Mouse (Mus musculus) midbrain, embryonic 14.5 days (tissue): ENCODE results near the gene Sugp1. TPM values are rescaled to one million over a fixed set of nuclear protein-coding genes. Genes with fewer than 3 reads are reported as not detected.

Source experiments
- ATAC-seq: fragments of 200-750 bp; cut with Nextera tagmentation; 2 replicates; pipeline ENCODE4 v1.8.0; 2017; ENCODE audit warnings: moderate number of reproducible peaks, moderate library complexity; ENCODE audit not compliant: low FRiP score, low TSS enrichment
- DNase-seq: peaks from one replicate; pipeline ENCODE4 v3.0.0-alpha.2; 2015
- H3K27ac ChIP-seq: fragments of 300-500 bp; sonication (generic); replicated peaks from 2 replicates; pipeline ENCODE4 v1.5.1; 2014; ENCODE audit warnings: mild to moderate bottlenecking, low read depth, low read length, moderate library complexity
- H3K27me3 ChIP-seq: fragments of 300-500 bp; sonication (generic); 2 replicates; pipeline ENCODE4 v1.6.1; 2014; ENCODE audit warnings: low read length, control low read depth, mixed read lengths; ENCODE audit not compliant: control insufficient read depth, insufficient read depth
- H3K36me3 ChIP-seq: fragments of 300-500 bp; sonication (generic); 2 replicates; pipeline ENCODE4 v1.6.1; 2014; ENCODE audit warnings: low read length, control low read depth; ENCODE audit not compliant: control insufficient read depth, insufficient read depth
- H3K4me1 ChIP-seq: fragments of 300-500 bp; sonication (generic); 2 replicates; pipeline ENCODE4 v1.6.1; 2014; ENCODE audit warnings: mild to moderate bottlenecking, antibody characterized with exemption, low read length, control low read depth; ENCODE audit not compliant: control insufficient read depth, insufficient read depth
- H3K4me2 ChIP-seq: fragments of 300-500 bp; sonication (generic); 2 replicates; pipeline ENCODE4 v1.6.1; 2014; ENCODE audit warnings: mild to moderate bottlenecking, low read length, moderate library complexity
- H3K4me3 ChIP-seq: fragments of 300-500 bp; sonication (generic); replicated peaks from 2 replicates; pipeline ENCODE4 v1.5.1; 2014; ENCODE audit warnings: low read depth, low read length
- H3K9ac ChIP-seq: fragments of 300-500 bp; sonication (generic); replicated peaks from 2 replicates; pipeline ENCODE4 v1.6.1; 2014; ENCODE audit warnings: mild to moderate bottlenecking, low read length, moderate library complexity
- H3K9me3 ChIP-seq: fragments of 300-500 bp; sonication (generic); 2 replicates; pipeline ENCODE4 v1.6.1; 2016; ENCODE audit warnings: low read length, control low read depth, mixed read lengths; ENCODE audit not compliant: control insufficient read depth
- WGBS: fragments of 180-500 bp; shearing (Covaris S2); extraction: QIAGEN DNeasy Blood & Tissue Kit; methylation state at CpG from one replicate; pipeline ENCODE4 v1.1.7; 2014; 5-methylcytosine and 5-hydroxymethylcytosine counted together
- polyA plus RNA-seq: library from polyadenylated mRNA; unstranded; fragments of >200 nt; fragmentation: Nextera tagmentation; extraction: Ambion mirVana; gene quantifications from 2 replicates; pipeline ENCODE4 v1.2.1, GENCODE M21; 2014

Gene Sugp1
- polyA plus RNA-seq, 1 experiment from 2014 or later, result 52.7 TPM

DNA sequence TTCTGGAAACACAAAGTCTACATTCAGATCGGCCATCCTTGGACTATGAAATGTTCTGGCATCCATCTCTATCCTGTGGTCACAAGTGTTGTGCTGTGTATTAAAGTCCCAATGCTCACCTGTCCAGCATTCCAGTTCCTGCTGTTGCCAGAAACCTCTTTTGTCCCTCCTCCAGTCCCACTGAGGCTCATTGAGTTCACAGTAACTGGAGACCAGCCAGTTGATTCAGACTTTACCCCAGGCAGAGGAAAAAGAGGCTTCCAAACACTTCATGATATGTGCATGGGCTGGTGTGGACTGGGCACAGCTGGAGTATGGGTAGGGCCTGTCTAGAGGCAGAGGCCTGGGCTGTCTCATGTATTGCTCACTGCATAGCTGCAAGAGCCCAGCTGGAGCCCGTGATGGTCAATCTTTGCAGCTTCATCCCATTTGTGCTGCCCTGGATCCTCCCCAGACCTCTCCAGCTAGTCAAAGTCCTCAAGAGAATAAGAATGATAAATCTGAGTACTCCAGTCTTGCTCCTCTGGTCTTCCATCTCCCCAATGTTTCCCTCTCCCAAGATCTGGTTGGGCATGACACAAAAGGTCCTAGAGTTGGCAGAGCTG is 29.3 kb downstream of the Sugp1 start:
- H3K9me3 ChIP-seq, result no peaks in the 10 kb centered on the region
- DNase-seq, result no peak
- H3K36me3 ChIP-seq, result peaks cover 54% of the 10 kb centered on the region
- WGBS, result 91% methylated on average over 2 of the region's 2 CpGs
- no peak overlapping the region for H3K9ac ChIP-seq
- H3K4me2 ChIP-seq, result no peak overlapping the region
- no peak overlapping the region for H3K4me3 ChIP-seq
- no peak overlapping the region for H3K27ac ChIP-seq
- no peaks in the 10 kb centered on the region for H3K27me3 ChIP-seq
- no peaks in the 10 kb centered on the region for H3K4me1 ChIP-seq
- ATAC-seq, result no peak

DNA sequence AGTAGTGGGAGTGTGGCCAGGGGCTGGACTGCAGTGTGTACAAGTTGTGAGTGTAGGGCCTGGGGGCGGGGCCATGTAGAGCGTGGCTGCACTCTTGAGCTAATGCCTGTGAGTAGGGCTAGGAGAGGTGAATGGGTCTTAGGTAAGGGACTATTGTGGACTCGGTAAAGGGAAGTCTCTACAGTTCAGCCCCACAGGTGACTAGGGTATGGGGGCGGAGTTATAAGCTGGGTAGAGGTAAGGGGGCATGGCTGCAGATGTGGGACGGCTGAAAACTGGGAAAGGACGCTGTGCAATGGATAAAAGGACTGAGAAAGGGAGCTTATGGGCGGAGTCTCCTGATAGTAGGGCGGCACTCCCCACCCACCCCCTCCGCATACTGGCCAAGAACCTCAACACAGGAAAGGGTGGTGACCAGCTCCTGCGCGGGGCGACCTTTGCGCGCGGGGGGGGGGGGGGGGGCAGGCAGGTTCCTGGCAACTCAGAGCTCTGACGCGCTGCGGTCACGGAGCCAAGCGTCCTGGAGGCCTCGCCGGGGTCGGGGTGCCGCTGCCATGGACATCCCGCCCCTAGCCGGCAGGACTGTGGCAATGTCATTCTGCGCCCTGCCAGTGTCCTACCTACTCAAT is 29.9 kb downstream of the Sugp1 start, which contains the start of gene Tm6sf2:
Tm6sf2 (plus strand) TSS at position 484 of the 629 bp plus-strand sequence.
- WGBS, result 14% methylated on average over 23 of the region's 27 CpGs
- no peaks in the 10 kb centered on the region for H3K9me3 ChIP-seq
- H3K4me1 ChIP-seq, result no peaks in the 10 kb centered on the region
- peaks cover 48% of the 10 kb centered on the region for H3K36me3 ChIP-seq
- no peak within 1 kb of the TSS for H3K4me2 ChIP-seq
- no peak within 1 kb of the TSS for H3K4me3 ChIP-seq
- H3K9ac ChIP-seq, result no peak within 1 kb of the TSS
- no peak within 1 kb of the TSS for H3K27ac ChIP-seq
- no peaks in the 10 kb centered on the region for H3K27me3 ChIP-seq
- ATAC-seq (peak; percentile 57; the same call in 1 of the 2 replicates), DNase-seq (no peak)

DNA sequence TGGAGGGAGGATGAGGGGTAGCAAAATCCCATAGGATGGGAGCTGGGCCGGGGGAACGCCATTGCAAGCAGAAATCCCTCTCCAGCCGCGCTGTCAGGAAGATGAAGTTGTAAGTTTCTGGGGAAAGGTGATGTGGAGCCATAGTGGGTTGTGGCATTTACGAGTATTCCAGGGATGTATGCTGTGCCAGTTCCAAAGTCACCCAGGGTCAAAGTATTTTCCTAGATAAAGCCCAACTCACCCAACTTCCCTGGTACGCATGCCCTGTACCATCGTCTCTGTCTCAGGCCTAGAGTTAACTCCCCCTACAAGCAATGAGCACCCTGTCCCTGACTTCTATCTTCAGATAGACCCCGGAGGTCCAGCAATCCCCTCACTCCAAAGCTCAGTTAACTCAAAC is 30.5 kb downstream of the Sugp1 start:
- 57% methylated on average over 8 of the region's 8 CpGs for whole genome bisulfite sequencing
- Histone ChIP-seq H3K4me2 (no peak overlapping the region), H3K36me3 (peaks cover 42% of the 10 kb centered on the region)

DNA sequence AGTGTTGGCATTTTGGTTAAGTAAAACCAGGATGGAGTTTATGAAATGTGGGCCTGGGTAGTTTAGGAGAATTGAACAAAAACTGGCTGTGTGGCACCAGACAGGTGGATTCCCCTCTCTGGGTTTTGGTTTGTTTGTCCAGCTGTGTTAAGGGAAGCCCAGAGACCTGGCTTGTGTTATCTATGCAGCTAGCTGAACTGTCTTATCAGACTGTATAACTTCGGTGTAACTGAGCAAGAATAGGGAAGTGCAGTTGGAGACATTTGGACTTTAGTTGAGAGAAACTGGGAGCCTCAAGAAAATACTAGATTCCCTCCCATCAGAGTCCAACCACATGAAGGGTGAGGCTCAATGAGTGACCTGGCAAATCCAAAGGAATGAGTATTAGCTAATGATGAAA is 31.1 kb downstream of the Sugp1 start:
- Histone ChIP-seq H3K27me3 (no peaks in the 10 kb centered on the region), H3K27ac (no peak overlapping the region), H3K36me3 (peaks cover 41% of the 10 kb centered on the region), H3K4me1 (no peaks in the 10 kb centered on the region), H3K9ac (no peak overlapping the region), H3K4me2 (no peak overlapping the region), H3K9me3 (no peaks in the 10 kb centered on the region), H3K4me3 (no peak overlapping the region)
- ATAC-seq, result no peak
- no peak for DNase-seq
- 88% methylated on average over 1 of the region's 1 CpGs for WGBS

More for the DNA sequence above, 30.5 kb downstream of the Sugp1 start:
- H3K9me3 ChIP-seq, result no peaks in the 10 kb centered on the region
- no peak for ATAC-seq
- no peak overlapping the region for H3K4me3 ChIP-seq
- no peak for DNase-seq
- no peak overlapping the region for H3K9ac ChIP-seq
- H3K4me1 ChIP-seq, result no peaks in the 10 kb centered on the region
- H3K27ac ChIP-seq, result no peak overlapping the region
- no peaks in the 10 kb centered on the region for H3K27me3 ChIP-seq

DNA sequence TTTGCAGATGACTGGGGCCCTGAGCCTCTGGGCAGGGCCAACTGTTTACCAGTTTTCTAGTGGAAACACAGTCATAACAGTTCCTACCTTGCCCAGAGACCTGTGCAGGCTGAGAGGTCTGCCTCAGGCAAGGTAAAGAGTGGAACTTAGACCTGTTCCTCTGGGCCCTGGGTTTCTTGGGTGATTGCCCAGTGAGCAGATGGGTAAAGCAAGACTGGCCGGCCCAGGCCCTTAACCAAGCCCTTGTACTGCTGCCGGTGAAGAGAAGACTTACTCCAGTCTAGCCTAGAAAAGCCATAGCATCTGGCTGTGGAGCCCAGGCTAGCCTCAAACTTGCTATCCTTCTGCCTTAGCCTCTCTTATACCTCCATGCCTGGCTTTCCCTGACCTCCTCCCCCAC is 39.4 kb downstream of the Sugp1 start:
- Histone ChIP-seq H3K4me1 (peaks cover 9% of the 10 kb centered on the region; the same call in 1 of the 2 replicates), H3K4me3 (no peak overlapping the region), H3K27ac (no peak overlapping the region), H3K9me3 (no peaks in the 10 kb centered on the region), H3K27me3 (peaks cover 49% of the 10 kb centered on the region), H3K36me3 (peaks cover 11% of the 10 kb centered on the region; the same call in 1 of the 2 replicates), H3K4me2 (no peak overlapping the region), H3K9ac (no peak overlapping the region)
- no peak for DNase-seq
- 93% methylated on average over 2 of the region's 2 CpGs for WGBS
- no peak for ATAC-seq

DNA sequence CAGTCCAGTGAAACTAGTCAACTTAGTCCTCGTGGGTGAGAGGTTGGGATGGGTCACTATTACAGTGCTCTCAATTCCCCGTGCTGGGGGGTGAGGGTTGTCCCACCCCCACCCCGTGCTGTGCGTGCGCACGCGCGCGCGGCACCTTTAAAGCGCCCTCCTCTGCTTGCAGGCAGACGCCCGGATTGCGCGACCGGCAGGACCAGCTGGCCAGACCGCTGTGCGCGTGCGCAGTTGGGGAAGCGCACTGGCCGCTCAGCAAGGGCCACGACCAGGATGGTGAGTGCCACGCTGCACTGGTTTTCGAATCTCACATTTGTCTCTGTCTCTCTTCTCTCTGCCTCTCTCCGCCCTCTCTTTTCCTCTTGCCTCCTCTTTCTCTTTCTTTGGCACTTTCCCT is 40.7 kb downstream of the Sugp1 start, which contains the start of gene Hapln4:
Hapln4 (plus strand) TSS at position 173 of the 400 bp plus-strand sequence.
- Histone ChIP-seq H3K4me1 (peaks cover 13% of the 10 kb centered on the region; the same call in 1 of the 2 replicates), H3K9me3 (no peaks in the 10 kb centered on the region), H3K4me3 (peak within 1 kb of the TSS; percentile 40), H3K27me3 (peaks cover 61% of the 10 kb centered on the region), H3K27ac (no peak within 1 kb of the TSS), H3K36me3 (peaks cover 10% of the 10 kb centered on the region; the same call in 1 of the 2 replicates), H3K9ac (peak within 1 kb of the TSS; percentile 47), H3K4me2 (peak within 1 kb of the TSS; percentile 77)
- peak; percentile 74 for DNase-seq
- no peak for ATAC-seq
- WGBS, result under 1% methylated on average over 26 of the region's 26 CpGs

DNA sequence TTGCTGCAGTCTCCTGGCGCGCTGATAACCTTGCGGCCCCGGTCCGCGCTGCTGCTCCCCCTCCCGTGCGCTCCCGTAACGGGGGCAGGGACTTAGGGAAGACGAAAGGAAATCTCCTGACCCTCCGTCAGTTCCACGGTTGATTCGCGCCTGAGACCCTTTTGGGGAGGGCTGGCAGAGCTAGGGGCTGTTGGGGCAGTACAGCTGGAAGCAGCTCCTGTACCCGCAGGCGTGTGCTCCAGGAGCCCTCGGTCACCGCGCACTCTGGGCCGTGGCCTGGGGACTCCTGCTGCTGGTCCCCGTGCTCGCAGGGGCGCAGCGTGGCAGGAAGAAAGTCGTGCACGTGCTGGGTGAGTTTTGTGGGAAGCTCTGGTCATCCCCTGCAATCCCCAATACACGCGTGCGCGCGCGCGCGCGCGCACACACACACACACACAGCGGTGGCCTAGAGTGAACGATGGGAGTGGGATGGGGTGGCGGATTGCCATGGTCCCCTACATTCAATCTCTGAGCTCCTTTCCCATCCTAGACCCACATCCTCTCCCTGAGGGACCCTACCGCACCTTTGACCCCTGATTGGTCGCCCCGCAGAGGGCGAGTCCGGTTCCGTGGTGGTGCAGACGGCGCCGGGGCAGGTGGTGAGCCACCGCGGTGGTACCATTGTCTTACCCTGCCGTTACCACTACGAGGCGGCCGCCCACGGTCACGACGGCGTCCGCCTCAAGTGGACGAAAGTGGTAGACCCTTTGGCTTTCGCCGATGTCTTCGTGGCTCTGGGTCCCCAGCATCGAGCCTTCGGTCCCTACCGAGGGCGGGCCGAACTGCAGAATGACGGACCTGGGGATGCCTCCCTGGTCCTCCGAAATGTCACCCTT is 41.8 kb downstream of the Sugp1 start:
- peak overlapping the region; percentile 40 for H3K4me3 ChIP-seq
- H3K27me3 ChIP-seq, result peaks cover 70% of the 10 kb centered on the region
- no peaks in the 10 kb centered on the region for H3K9me3 ChIP-seq
- DNase-seq, result peak; percentile 64
- no peak overlapping the region for H3K27ac ChIP-seq
- H3K4me1 ChIP-seq, result peaks cover 21% of the 10 kb centered on the region; the same call in 1 of the 2 replicates
- no peak for ATAC-seq
- WGBS, result 2% methylated on average over 71 of the region's 71 CpGs
- peaks cover 5% of the 10 kb centered on the region; the same call in 1 of the 2 replicates for H3K36me3 ChIP-seq
- H3K9ac ChIP-seq, result peak overlapping the region; percentile 47
- peak overlapping the region; percentile 77 for H3K4me2 ChIP-seq

DNA sequence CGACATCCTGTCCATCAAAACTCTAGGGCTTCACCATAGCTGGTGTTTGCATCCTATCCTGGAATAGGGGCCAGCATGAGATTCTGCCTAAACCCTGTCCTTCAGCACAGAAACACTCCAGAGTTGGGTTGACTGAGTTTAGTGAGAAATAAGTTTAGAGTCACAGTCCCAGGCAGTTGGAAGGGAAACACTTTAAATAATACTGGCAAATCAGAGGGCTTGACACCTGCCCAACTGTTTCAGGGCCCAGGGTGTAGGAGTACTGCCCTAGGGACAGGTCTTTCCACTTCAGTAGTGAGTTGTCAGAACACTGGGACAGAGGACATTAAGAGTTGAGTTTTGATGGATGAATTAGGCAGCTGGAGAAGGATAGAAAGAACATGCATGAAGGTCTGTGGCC is 43.5 kb downstream of the Sugp1 start:
- 50% methylated on average over 1 of the region's 1 CpGs for WGBS
- ATAC-seq (no peak), DNase-seq (no peak)
- H3K4me1 ChIP-seq, result peaks cover 27% of the 10 kb centered on the region; the same call in 1 of the 2 replicates
- H3K9me3 ChIP-seq, result no peaks in the 10 kb centered on the region
- no peaks in the 10 kb centered on the region for H3K36me3 ChIP-seq
- H3K27ac ChIP-seq, result no peak overlapping the region
- no peak overlapping the region for H3K4me3 ChIP-seq
- no peak overlapping the region for H3K4me2 ChIP-seq
- peaks cover 70% of the 10 kb centered on the region for H3K27me3 ChIP-seq
- no peak overlapping the region for H3K9ac ChIP-seq
